Mouse (Mus musculus): ENCODE results near the gene 1810055G02Rik.

Gene 1810055G02Rik

GRCm38 (mm10) chr19:3743851-3744512 lies 35.9 kb downstream of the 1810055G02Rik start:
- peak; percentile 65 to 68 for DNase-seq

- DNase-seq, result no peak
These were observed 44.6 kb downstream of the 1810055G02Rik start for GRCm38 (mm10) chr19:3752621-3753239.

- DNase-seq, result no peak
These were observed 45.1 kb downstream of the 1810055G02Rik start for GRCm38 (mm10) chr19:3753240-3753633.

GRCm38 (mm10) chr19:3753738-3754137 lies 45.6 kb downstream of the 1810055G02Rik start:
- DNase-seq, result no peak

GRCm38 (mm10) chr19:3757861-3758260 lies 49.8 kb downstream of the 1810055G02Rik start:
- DNase-seq, result no peak

- DNase-seq, result no peak
These were observed 57.2 kb downstream of the 1810055G02Rik start for GRCm38 (mm10) chr19:3765221-3765820.

GRCm38 (mm10) chr19:3766378-3766777 lies 58.3 kb downstream of the 1810055G02Rik start:
- DNase-seq, result no peak

GRCm38 (mm10) chr19:3767276-3767780 lies 59.2 kb downstream of the 1810055G02Rik start, which contains the start of gene Kmt5b:
Kmt5b (plus strand) TSS chr19:3767421.
- no peak for DNase-seq
